Mouse (Mus musculus) kidney, postnatal 0 days (tissue): ENCODE data around the gene Cers1. TPM values are rescaled to one million over a fixed set of nuclear protein-coding genes. Genes with fewer than 3 reads are reported as not detected.

ENCODE experiments used
- ATAC-seq: fragments of 200-750 bp; cut with Nextera tagmentation; replicated peaks from 2 replicates; pipeline ENCODE4 v1.8.0; 2017; ENCODE audit warnings: low read depth, moderate number of reproducible peaks, moderate TSS enrichment, moderate library complexity; ENCODE audit not compliant: low FRiP score
- DNase-seq: peaks from one replicate; pipeline ENCODE4 v3.0.0-alpha.2; 2016; ENCODE audit warnings: low spot score
- H3K27ac ChIP-seq: fragments of 300-500 bp; sonication (generic); 2 replicates; pipeline ENCODE4 v1.5.1; 2014; ENCODE audit warnings: mild to moderate bottlenecking
- H3K27me3 ChIP-seq: fragments of 300-500 bp; sonication (generic); 2 replicates; pipeline ENCODE4 v1.6.1; 2014; ENCODE audit warnings: low read length, mixed read lengths; ENCODE audit not compliant: insufficient read depth
- H3K36me3 ChIP-seq: fragments of 300-500 bp; sonication (generic); 2 replicates; pipeline ENCODE4 v1.6.1; 2014; ENCODE audit warnings: low read length, mixed read lengths; ENCODE audit not compliant: insufficient read depth
- H3K4me1 ChIP-seq: fragments of 300-500 bp; sonication (generic); replicated peaks from 2 replicates; pipeline ENCODE4 v1.6.1; 2014; ENCODE audit warnings: antibody characterized with exemption, low read length, mixed read lengths; ENCODE audit not compliant: insufficient read depth
- H3K4me2 ChIP-seq: fragments of 300-500 bp; sonication (generic); 2 replicates; pipeline ENCODE4 v1.6.1; 2014; ENCODE audit warnings: mild to moderate bottlenecking, low read length, moderate library complexity, mixed read lengths
- H3K4me3 ChIP-seq: fragments of 300-500 bp; sonication (generic); replicated peaks from 2 replicates; pipeline ENCODE4 v1.5.1; 2014; ENCODE audit warnings: low read depth, low read length
- H3K9ac ChIP-seq: fragments of 300-500 bp; sonication (generic); 2 replicates; pipeline ENCODE4 v1.6.1; 2014; ENCODE audit warnings: low read depth, low read length
- H3K9me3 ChIP-seq: fragments of 300-500 bp; sonication (generic); replicated peaks from 2 replicates; pipeline ENCODE4 v1.6.1; 2016; ENCODE audit warnings: low read length, inconsistent platforms, mixed read lengths
- CTCF ChIP-seq: IDR thresholded peaks from 2 replicates; pipeline ENCODE4 v1.5.1; 2016; ENCODE audit warnings: antibody characterized with exemption, low read depth, mild to moderate bottlenecking, moderate library complexity
- WGBS: fragments of 180-500 bp; shearing (Covaris S2); extraction: QIAGEN DNeasy Blood & Tissue Kit; methylation state at CpG from one replicate; pipeline ENCODE4 v1.1.7; 2014; 5-methylcytosine and 5-hydroxymethylcytosine counted together
- polyA plus RNA-seq: library from polyadenylated mRNA; unstranded; fragments of >200 nt; fragmentation: Nextera tagmentation; extraction: Ambion mirVana; gene quantifications from 2 replicates; pipeline ENCODE4 v1.2.1, GENCODE M21; 2015

The Cers1 gene
- polyA plus RNA-seq, 1 experiment from 2014 or later, result 2.1 TPM

DNA sequence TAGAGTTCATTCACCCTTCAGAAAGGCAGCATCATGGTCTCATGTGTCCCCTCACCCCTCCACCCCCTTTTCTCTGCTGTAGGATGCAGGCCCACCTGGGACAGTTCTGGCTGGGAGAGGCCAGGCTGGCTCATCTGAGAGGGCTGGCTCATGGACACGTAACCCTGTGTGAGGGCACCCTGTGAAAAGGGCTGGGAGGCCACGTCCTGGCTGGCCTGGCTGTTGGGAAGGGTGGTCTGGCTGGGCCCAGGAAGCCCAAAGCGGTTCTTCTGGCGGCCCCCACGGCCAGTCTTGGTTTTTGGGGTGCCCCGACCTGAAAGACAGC is 17.3 kb downstream of the Cers1 start:
- Histone ChIP-seq H3K36me3 (peaks cover 57% of the 10 kb centered on the region), H3K9me3 (no peaks in the 10 kb centered on the region), H3K4me1 (peaks cover 10% of the 10 kb centered on the region; the same call in 1 of the 2 replicates), H3K27ac (no peak overlapping the region), H3K4me3 (no peak overlapping the region), H3K9ac (no peak overlapping the region), H3K4me2 (no peak overlapping the region), H3K27me3 (no peaks in the 10 kb centered on the region)
- TF ChIP-seq CTCF, result no peak
- ATAC-seq (no peak), DNase-seq (no peak)
- WGBS, result 88% methylated on average over 6 of the region's 6 CpGs

DNA sequence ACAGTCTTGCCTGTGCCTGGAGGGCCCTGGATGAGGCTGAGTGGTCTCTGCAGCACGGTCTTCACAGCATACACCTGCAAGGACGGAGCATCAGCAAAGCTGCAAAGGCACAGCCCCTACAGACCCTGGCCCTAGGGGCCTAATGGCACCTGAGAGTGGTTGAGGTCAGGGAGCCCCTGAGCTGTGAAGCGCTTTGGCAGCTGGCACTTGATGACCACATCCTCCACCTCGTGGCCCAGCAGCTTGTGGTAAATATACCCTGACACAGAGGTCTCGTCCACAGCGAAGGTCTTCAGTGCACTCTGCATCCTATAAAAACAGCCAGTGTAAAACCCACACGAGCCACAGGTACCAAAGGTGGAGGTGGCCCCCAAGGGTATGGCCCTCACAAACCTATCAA is 23.4 kb downstream of the Cers1 start:
- peaks cover 89% of the 10 kb centered on the region for H3K36me3 ChIP-seq
- no peaks in the 10 kb centered on the region for H3K27me3 ChIP-seq
- 79% methylated on average over 7 of the region's 7 CpGs for WGBS
- H3K27ac ChIP-seq, result no peak overlapping the region
- no peaks in the 10 kb centered on the region for H3K9me3 ChIP-seq
- TF ChIP-seq CTCF, result no peak
- H3K4me2 ChIP-seq, result no peak overlapping the region
- no peak for ATAC-seq
- no peak overlapping the region for H3K4me3 ChIP-seq
- DNase-seq, result no peak
- H3K4me1 ChIP-seq, result no peaks in the 10 kb centered on the region
- H3K9ac ChIP-seq, result no peak overlapping the region

DNA sequence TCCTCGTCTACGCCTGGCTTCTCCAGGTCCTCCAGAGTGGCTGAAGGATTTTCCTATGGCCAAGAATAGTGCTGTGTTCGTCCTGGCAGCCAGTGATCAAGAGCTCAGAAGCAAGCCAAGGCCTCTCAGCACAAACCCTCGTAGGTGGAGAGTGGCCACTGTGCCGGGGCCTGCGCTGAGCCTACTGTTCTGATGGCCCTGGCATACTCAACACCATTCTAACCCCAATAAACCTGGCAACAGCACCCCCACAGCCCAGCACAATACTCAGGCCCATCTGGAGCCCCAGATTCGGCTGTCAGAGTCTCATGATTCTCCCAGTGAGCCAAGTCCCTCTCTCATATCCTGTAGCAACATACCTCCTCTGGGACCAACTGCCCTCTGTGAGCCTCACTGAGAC is 25.1 kb downstream of the Cers1 start:
- Histone ChIP-seq H3K4me3 (no peak overlapping the region), H3K36me3 (peaks cover 73% of the 10 kb centered on the region), H3K4me2 (no peak overlapping the region), H3K9ac (no peak overlapping the region), H3K27me3 (no peaks in the 10 kb centered on the region), H3K9me3 (no peaks in the 10 kb centered on the region), H3K27ac (no peak overlapping the region), H3K4me1 (no peaks in the 10 kb centered on the region)
- WGBS, result 92% methylated on average over 7 of the region's 7 CpGs
- TF ChIP-seq CTCF, result no peak
- no peak for DNase-seq
- ATAC-seq, result no peak

DNA sequence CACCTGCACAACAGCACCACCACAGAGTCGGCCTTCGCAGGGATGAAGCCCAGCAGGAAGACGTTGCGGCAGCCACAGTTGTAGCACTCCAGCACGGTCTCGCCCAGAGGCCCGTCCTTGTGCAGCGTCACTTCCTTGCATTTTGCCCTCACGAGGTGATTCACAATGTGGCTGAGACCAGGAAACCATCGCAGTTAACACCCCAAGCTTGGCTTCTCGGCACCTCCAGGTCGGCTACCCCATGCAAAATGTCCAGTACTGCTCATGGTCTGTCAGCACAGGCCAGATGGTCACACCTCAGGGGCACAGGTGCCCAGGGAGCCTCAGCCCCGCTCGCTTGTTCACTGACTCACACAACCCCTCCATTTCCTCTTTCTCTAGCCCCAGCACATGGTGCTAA is 26.4 kb downstream of the Cers1 start:
- H3K4me1 ChIP-seq, result no peaks in the 10 kb centered on the region
- H3K36me3 ChIP-seq, result peaks cover 63% of the 10 kb centered on the region
- no peak for TF ChIP-seq CTCF
- ATAC-seq (no peak), DNase-seq (no peak)
- H3K4me2 ChIP-seq, result no peak overlapping the region
- no peak overlapping the region for H3K9ac ChIP-seq
- H3K27ac ChIP-seq, result no peak overlapping the region
- no peaks in the 10 kb centered on the region for H3K27me3 ChIP-seq
- no peak overlapping the region for H3K4me3 ChIP-seq
- no peaks in the 10 kb centered on the region for H3K9me3 ChIP-seq
- 88% methylated on average over 14 of the region's 14 CpGs for WGBS

DNA sequence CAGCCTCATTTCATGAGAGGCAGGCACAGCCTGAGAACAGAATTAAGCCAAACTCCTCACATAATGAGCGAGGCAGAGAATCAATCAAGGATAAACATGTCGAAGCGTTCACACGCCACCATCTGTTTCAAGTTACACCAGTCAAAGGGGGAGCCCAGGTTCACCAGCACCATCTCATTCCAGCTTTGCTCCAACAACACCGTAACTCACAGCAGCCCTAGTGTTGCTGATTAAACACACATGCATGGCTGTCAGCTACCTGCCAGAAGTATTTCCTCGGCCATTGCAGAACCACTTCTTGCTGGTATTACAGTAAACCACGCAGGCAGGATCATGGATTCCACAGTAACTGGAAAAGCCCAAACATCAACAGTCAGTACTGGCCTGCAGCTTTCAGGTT is 27.5 kb downstream of the Cers1 start:
- H3K4me1 ChIP-seq, result 0 out of 2 replicates have a peak, but pooled peaks cover 1% of the 10 kb centered on the region
- ATAC-seq (no peak), DNase-seq (no peak)
- H3K27ac ChIP-seq, result no peak overlapping the region
- H3K27me3 ChIP-seq, result no peaks in the 10 kb centered on the region
- no peak overlapping the region for H3K4me3 ChIP-seq
- no peak for TF ChIP-seq CTCF
- no peaks in the 10 kb centered on the region for H3K9me3 ChIP-seq
- peaks cover 52% of the 10 kb centered on the region for H3K36me3 ChIP-seq
- H3K4me2 ChIP-seq, result no peak overlapping the region
- H3K9ac ChIP-seq, result no peak overlapping the region
- WGBS, result 66% methylated on average over 7 of the region's 7 CpGs

DNA sequence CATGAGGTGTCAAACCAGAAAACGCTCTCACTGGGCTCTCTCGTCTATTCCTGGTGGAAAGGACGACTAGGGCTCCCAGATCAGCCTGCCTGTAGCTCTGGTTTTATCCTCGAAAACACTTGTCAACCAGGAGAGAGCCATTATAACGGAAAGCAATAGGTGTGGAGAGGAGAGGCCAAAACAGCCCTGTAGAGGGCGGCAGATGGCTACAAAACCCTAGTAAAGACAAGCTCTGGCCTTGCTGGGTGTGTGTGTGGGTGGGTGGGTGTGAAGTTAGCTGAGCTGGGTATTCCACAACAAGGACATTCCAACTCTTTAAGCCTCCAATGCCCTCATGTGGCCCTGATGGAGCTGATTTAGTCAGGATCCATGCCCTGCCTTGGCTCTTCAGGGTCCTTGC is 28.1 kb downstream of the Cers1 start:
- WGBS, result 61% methylated on average over 6 of the region's 6 CpGs
- H3K9ac ChIP-seq, result no peak overlapping the region
- peaks cover 48% of the 10 kb centered on the region for H3K36me3 ChIP-seq
- peak; percentile 60 for DNase-seq
- H3K4me3 ChIP-seq, result no peak overlapping the region
- no peaks in the 10 kb centered on the region for H3K9me3 ChIP-seq
- no peak for ATAC-seq
- no peak overlapping the region for H3K27ac ChIP-seq
- no peaks in the 10 kb centered on the region for H3K27me3 ChIP-seq
- TF ChIP-seq CTCF, result peak; percentile 70
- H3K4me1 ChIP-seq, result 0 out of 2 replicates have a peak, but pooled peaks cover 3% of the 10 kb centered on the region
- H3K4me2 ChIP-seq, result no peak overlapping the region

DNA sequence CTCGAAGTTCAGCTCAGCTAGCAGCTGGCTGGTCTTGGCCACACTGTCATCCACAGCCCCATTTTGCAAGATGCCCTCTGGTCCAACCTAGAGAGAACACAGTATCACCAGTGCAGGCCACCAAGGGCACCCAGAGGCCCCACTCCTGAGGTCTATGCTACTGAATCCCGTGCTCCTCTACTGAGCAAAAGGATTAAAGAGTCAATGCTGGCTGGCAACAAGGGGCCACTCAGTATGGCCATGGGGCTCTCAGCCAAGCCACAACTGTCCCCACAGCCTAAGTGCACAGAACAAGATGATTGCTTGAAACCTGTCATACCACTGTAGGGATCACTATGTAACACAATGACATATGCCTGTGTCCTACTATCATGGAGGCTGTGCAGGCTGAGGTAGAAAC is 28.7 kb downstream of the Cers1 start:
- no peak for TF ChIP-seq CTCF
- no peaks in the 10 kb centered on the region for H3K27me3 ChIP-seq
- DNase-seq (no peak), ATAC-seq (no peak)
- WGBS, result 91% methylated on average over 2 of the region's 2 CpGs
- H3K9me3 ChIP-seq, result no peaks in the 10 kb centered on the region
- no peak overlapping the region for H3K9ac ChIP-seq
- no peak overlapping the region for H3K27ac ChIP-seq
- no peak overlapping the region for H3K4me3 ChIP-seq
- no peak overlapping the region for H3K4me2 ChIP-seq
- peaks cover 47% of the 10 kb centered on the region for H3K36me3 ChIP-seq
- 0 out of 2 replicates have a peak, but pooled peaks cover 3% of the 10 kb centered on the region for H3K4me1 ChIP-seq
